Mouse (Mus musculus) liver, adult (tissue): ENCODE results near the gene Cnga2.

Experiments
- GATA4 ChIP-seq: IDR thresholded peaks from 2 replicates; pipeline ENCODE4 v1.6.1; 2014; ENCODE audit warnings: mild to moderate bottlenecking, low read length; ENCODE audit not compliant: insufficient replicate concordance

Cnga2 gene

GRCm38 (mm10) chrX:72022750-72023398 lies 31.2 kb downstream of the Cnga2 start:
- no peak for TF ChIP-seq GATA4

GRCm38 (mm10) chrX:72023542-72023941 lies 31.9 kb downstream of the Cnga2 start:
- no peak for TF ChIP-seq GATA4

GRCm38 (mm10) chrX:72044056-72044455 lies 52.4 kb downstream of the Cnga2 start:
- no peak for TF ChIP-seq GATA4

- TF ChIP-seq GATA4 = no peak
Observed at GRCm38 (mm10) chrX:72047918-72048317, 56.3 kb downstream of the Cnga2 start.
